Mouse (Mus musculus): ENCODE results near the gene Lin7a. TPM values are rescaled to one million over a fixed set of nuclear protein-coding genes. Genes with fewer than 3 reads are reported as not detected.

The Lin7a gene
- polyA plus RNA-seq, 1 experiment from 2014 or later, result 9.5 TPM

DNA sequence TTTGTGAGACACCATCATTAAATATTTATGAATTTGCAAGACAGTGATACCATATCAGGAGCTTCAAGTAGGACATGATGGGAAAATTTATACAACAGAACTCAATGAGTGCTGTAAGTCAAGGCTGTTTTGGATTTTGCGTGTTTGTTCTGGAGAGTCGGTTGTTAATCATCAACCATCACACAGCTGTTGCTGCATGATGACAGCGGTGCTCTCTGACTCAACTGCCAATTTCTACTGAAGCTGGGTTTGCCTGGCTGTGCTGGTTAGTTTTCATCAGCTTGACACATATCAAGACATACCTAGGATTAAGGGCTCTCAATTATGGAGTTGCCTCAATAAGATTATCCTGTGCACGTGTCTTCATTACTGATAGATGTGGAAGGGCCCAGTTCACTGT is 41.1 kb downstream of the Lin7a start:
- H3K4me3 ChIP-seq, result no peak overlapping the region
- 94% methylated on average over 4 of the region's 4 CpGs for WGBS
- ATAC-seq, result no peak

GRCm38 (mm10) chr10:107313395-107313794 is 41.9 kb downstream of the Lin7a start:
- no peaks in the 10 kb centered on the region for H3K27me3 ChIP-seq
- no peak for ATAC-seq
- no peak overlapping the region for H3K9ac ChIP-seq
- WGBS, result 63% methylated on average over 3 of the region's 3 CpGs
- no peaks in the 10 kb centered on the region for H3K36me3 ChIP-seq (ENCODE audit: poor library complexity, severe bottlenecking)
- H3K4me2 ChIP-seq, result no peak overlapping the region
- no peak overlapping the region for H3K4me3 ChIP-seq
- no peak overlapping the region for H3K27ac ChIP-seq
- H3K9me3 ChIP-seq (replicated peaks), result no peaks in the 10 kb centered on the region
- no peaks in the 10 kb centered on the region for H3K4me1 ChIP-seq

More for the DNA sequence above, 41.1 kb downstream of the Lin7a start:
- no peak overlapping the region for H3K27ac ChIP-seq
- H3K4me2 ChIP-seq, result no peak overlapping the region
- no peak overlapping the region for H3K9ac ChIP-seq
- no peaks in the 10 kb centered on the region for H3K36me3 ChIP-seq (ENCODE audit: poor library complexity, severe bottlenecking)
- H3K4me1 ChIP-seq, result no peaks in the 10 kb centered on the region
- H3K9me3 ChIP-seq (replicated peaks), result no peaks in the 10 kb centered on the region
- H3K27me3 ChIP-seq, result no peaks in the 10 kb centered on the region

DNA sequence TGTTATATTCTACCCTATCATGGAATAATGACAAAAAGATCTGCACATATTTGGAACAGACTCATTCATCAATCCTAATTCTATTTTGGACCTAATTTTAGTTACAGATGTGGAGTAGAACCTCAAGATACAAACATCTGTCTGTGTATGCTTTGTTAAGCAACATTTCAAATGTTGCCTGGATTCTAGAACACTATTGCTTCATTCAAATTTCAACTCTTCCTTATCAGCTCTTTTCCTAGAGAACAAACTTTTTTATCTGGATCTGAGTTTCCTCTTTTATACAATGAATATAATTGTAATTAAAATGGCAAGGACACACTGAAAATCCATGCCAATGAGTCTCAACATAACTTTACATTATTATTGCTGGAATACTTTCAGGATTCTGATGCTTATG is 43.8 kb downstream of the Lin7a start:
- Histone ChIP-seq H3K4me2 (no peak overlapping the region), H3K9me3 (replicated peaks) (no peaks in the 10 kb centered on the region), H3K27me3 (no peaks in the 10 kb centered on the region), H3K4me3 (no peak overlapping the region), H3K9ac (no peak overlapping the region), H3K27ac (no peak overlapping the region), H3K36me3 (ENCODE audit: poor library complexity, severe bottlenecking) (no peaks in the 10 kb centered on the region), H3K4me1 (no peaks in the 10 kb centered on the region)
- ATAC-seq, result no peak

GRCm38 (mm10) chr10:107315681-107316080 is 44.2 kb downstream of the Lin7a start:
- Histone ChIP-seq H3K27ac (no peak overlapping the region), H3K4me2 (no peak overlapping the region), H3K27me3 (no peaks in the 10 kb centered on the region), H3K9me3 (replicated peaks) (no peaks in the 10 kb centered on the region), H3K36me3 (ENCODE audit: poor library complexity, severe bottlenecking) (no peaks in the 10 kb centered on the region), H3K9ac (no peak overlapping the region), H3K4me3 (no peak overlapping the region), H3K4me1 (no peaks in the 10 kb centered on the region)
- ATAC-seq, result no peak
- 47% methylated on average over 5 of the region's 5 CpGs for WGBS

DNA sequence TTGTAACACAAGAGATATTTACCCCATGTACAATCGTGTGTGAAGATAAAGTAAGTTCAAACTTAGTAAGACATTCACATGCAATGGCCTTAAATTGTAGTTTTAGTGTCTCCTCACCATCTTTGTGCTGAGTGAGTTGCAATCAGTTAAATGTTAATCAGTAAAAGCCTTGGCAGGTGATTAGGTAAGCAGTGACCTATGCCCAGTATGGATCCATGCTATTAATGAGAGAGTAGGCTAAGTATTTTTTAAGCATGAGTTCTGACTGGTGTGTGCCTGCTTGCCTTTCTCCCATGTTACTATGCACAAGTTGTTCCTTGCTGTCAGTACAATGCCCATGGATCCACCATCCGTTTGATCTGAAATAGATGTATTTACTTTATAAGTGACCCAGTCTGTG is 44.6 kb downstream of the Lin7a start:
- H3K27ac ChIP-seq, result no peak overlapping the region
- H3K4me1 ChIP-seq, result no peaks in the 10 kb centered on the region
- H3K9ac ChIP-seq, result no peak overlapping the region
- no peak overlapping the region for H3K4me2 ChIP-seq
- no peak overlapping the region for H3K4me3 ChIP-seq
- WGBS, result 66% methylated on average over 2 of the region's 2 CpGs
- H3K27me3 ChIP-seq, result no peaks in the 10 kb centered on the region
- H3K9me3 ChIP-seq (replicated peaks), result no peaks in the 10 kb centered on the region
- no peak for ATAC-seq
- H3K36me3 ChIP-seq (ENCODE audit: poor library complexity, severe bottlenecking), result no peaks in the 10 kb centered on the region

GRCm38 (mm10) chr10:107319648-107320047 is 48.2 kb downstream of the Lin7a start:
- 89% methylated on average over 2 of the region's 2 CpGs for WGBS

GRCm38 (mm10) chr10:107323865-107324264 is 52.4 kb downstream of the Lin7a start:
- H3K4me1 ChIP-seq, result no peaks in the 10 kb centered on the region
- WGBS, result 97% methylated on average over 7 of the region's 7 CpGs
- no peak overlapping the region for H3K9ac ChIP-seq
- no peaks in the 10 kb centered on the region for H3K9me3 ChIP-seq (replicated peaks)
- H3K27ac ChIP-seq, result no peak overlapping the region
- H3K4me3 ChIP-seq, result no peak overlapping the region
- no peaks in the 10 kb centered on the region for H3K27me3 ChIP-seq
- no peak overlapping the region for H3K4me2 ChIP-seq
- ATAC-seq, result no peak
- H3K36me3 ChIP-seq (ENCODE audit: poor library complexity, severe bottlenecking), result no peaks in the 10 kb centered on the region

More at GRCm38 (mm10) chr10:107319648-107320047, 48.2 kb downstream of the Lin7a start:
- no peak overlapping the region for H3K4me2 ChIP-seq
- H3K4me1 ChIP-seq, result no peaks in the 10 kb centered on the region
- no peak overlapping the region for H3K9ac ChIP-seq
- H3K36me3 ChIP-seq (ENCODE audit: poor library complexity, severe bottlenecking), result no peaks in the 10 kb centered on the region
- H3K27ac ChIP-seq, result no peak overlapping the region
- no peak for ATAC-seq
- no peaks in the 10 kb centered on the region for H3K27me3 ChIP-seq
- H3K9me3 ChIP-seq (replicated peaks), result no peaks in the 10 kb centered on the region
- H3K4me3 ChIP-seq, result no peak overlapping the region

DNA sequence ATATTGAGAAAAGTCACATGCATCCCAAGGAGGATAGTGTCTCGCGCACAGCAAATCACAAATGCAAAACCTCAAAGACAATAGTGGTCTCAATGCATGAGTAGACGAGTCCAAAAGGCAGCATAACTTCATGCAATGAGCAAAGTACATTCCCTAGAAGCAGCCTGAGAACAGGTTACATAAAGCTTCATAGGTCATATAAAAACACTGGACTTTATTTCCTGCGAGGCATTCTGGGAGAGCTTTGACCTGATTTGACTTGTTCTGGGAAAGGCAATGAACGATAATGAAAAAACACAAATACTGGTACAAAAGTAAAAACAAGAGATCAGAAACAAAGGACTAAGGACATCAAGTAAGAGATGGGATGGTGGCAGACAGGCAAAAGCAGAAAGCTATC is 54.1 kb downstream of the Lin7a start:
- no peak for ATAC-seq
- Histone ChIP-seq H3K36me3 (ENCODE audit: poor library complexity, severe bottlenecking) (no peaks in the 10 kb centered on the region), H3K4me2 (no peak overlapping the region), H3K27ac (no peak overlapping the region), H3K27me3 (no peaks in the 10 kb centered on the region), H3K4me1 (no peaks in the 10 kb centered on the region), H3K9ac (no peak overlapping the region), H3K4me3 (no peak overlapping the region), H3K9me3 (replicated peaks) (no peaks in the 10 kb centered on the region)
- WGBS, result 94% methylated on average over 5 of the region's 5 CpGs

DNA sequence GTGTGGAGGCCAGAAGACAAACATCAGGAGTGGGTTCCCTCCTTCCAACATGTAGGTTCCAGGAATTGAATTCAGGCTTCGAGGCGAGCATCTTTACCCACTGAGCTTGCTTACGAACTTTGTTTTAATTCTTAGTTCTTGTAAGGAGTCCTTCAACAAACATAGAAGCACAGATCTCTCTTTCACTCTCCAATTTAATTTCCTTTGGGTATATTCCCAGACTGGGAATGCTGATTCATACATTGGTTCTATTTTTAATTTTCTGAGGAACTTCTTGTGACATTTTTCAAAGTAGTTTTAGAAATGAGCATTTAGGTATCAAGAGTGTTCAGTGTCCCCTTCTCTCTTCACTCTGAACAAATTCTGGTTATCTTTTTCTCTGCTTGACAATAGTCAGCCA is 68.0 kb downstream of the Lin7a start:
- H3K27me3 ChIP-seq, result no peaks in the 10 kb centered on the region
- no peak for ATAC-seq
- WGBS, result 85% methylated on average over 3 of the region's 3 CpGs
- no peaks in the 10 kb centered on the region for H3K9me3 ChIP-seq (replicated peaks)
- H3K9ac ChIP-seq, result no peak overlapping the region
- H3K36me3 ChIP-seq (ENCODE audit: poor library complexity, severe bottlenecking), result no peaks in the 10 kb centered on the region
- H3K27ac ChIP-seq, result no peak overlapping the region
- no peak overlapping the region for H3K4me2 ChIP-seq
- peaks cover 5% of the 10 kb centered on the region; the same call in 1 of the 2 replicates for H3K4me1 ChIP-seq
- no peak overlapping the region for H3K4me3 ChIP-seq

- Histone ChIP-seq H3K27me3 (no peaks in the 10 kb centered on the region), H3K27ac (no peak overlapping the region), H3K4me2 (no peak overlapping the region), H3K36me3 (ENCODE audit: poor library complexity, severe bottlenecking) (no peaks in the 10 kb centered on the region), H3K4me3 (no peak overlapping the region), H3K9me3 (replicated peaks) (no peaks in the 10 kb centered on the region), H3K4me1 (peaks cover 5% of the 10 kb centered on the region; the same call in 1 of the 2 replicates), H3K9ac (no peak overlapping the region)
- ATAC-seq, result peak; percentile 70
- WGBS, result 38% methylated on average over 4 of the region's 4 CpGs
Measured at GRCm38 (mm10) chr10:107341151-107341550, 69.7 kb downstream of the Lin7a start.

DNA sequence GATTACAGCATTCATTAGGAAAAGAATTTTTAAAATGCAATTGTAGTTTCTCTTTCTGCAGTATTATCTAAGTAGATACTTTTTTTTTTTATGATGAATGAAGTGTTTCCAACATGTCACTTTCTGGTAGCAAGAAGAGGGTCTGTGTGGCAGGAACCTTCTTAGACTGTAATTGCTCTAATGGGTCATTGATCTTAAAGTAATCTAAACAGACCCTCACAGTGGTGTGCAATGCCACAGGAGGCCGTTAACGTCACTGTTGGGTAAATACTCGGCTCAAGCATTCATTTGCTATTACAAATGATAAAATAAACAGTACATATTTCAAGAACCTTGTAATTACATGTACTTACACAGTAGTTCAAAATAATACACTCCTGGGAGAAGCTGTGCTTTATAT is 72.7 kb downstream of the Lin7a start:
- Histone ChIP-seq H3K36me3 (ENCODE audit: poor library complexity, severe bottlenecking) (no peaks in the 10 kb centered on the region), H3K9me3 (replicated peaks) (no peaks in the 10 kb centered on the region), H3K4me3 (no peak overlapping the region), H3K9ac (no peak overlapping the region), H3K4me2 (no peak overlapping the region), H3K4me1 (peaks cover 5% of the 10 kb centered on the region; the same call in 1 of the 2 replicates), H3K27ac (no peak overlapping the region), H3K27me3 (no peaks in the 10 kb centered on the region)
- no peak for ATAC-seq
- WGBS, result 55% methylated on average over 3 of the region's 3 CpGs

DNA sequence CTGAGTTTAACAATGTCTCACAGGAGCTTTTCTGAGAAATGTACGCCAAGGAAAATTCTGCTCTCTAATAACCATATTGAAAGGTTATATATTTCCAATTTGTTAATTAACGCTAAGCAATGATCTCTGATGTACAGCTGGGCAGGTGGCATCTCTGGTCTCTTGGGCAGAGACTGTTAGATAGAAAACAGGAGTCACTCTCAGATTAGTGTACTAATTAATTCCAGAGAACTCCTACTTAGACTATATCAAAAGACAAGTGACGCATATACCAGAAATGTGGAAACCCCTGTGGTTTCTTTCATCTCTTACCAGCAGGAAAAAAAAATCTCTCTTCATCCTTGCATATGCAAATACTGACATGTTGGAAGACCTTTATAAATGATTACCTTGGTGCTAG is 76.4 kb downstream of the Lin7a start:
- 72% methylated on average over 3 of the region's 3 CpGs for WGBS
- Histone ChIP-seq H3K4me3 (no peak overlapping the region), H3K36me3 (ENCODE audit: poor library complexity, severe bottlenecking) (no peaks in the 10 kb centered on the region), H3K9me3 (replicated peaks) (no peaks in the 10 kb centered on the region), H3K4me2 (no peak overlapping the region), H3K27me3 (no peaks in the 10 kb centered on the region), H3K9ac (no peak overlapping the region), H3K4me1 (no peaks in the 10 kb centered on the region), H3K27ac (no peak overlapping the region)
- no peak for ATAC-seq

- H3K27me3 ChIP-seq, result no peaks in the 10 kb centered on the region
- no peaks in the 10 kb centered on the region for H3K9me3 ChIP-seq (replicated peaks)
- no peaks in the 10 kb centered on the region for H3K36me3 ChIP-seq (ENCODE audit: poor library complexity, severe bottlenecking)
- no peak overlapping the region for H3K4me3 ChIP-seq
- H3K9ac ChIP-seq, result no peak overlapping the region
- no peak for ATAC-seq
- 74% methylated on average over 6 of the region's 6 CpGs for WGBS
- no peak overlapping the region for H3K27ac ChIP-seq
- no peaks in the 10 kb centered on the region for H3K4me1 ChIP-seq
- no peak overlapping the region for H3K4me2 ChIP-seq
Measured at GRCm38 (mm10) chr10:107351696-107352485, 80.4 kb downstream of the Lin7a start.
